Mouse (Mus musculus) lung, postnatal 0 days (tissue): ENCODE data around the gene Apopt1.

Experiments
- CTCF ChIP-seq: IDR thresholded peaks from 2 replicates; pipeline ENCODE4 v1.5.1; 2016; ENCODE audit warnings: antibody characterized with exemption, mild to moderate bottlenecking
- EP300 ChIP-seq: IDR thresholded peaks from 2 replicates; pipeline ENCODE4 v1.6.1; 2016; ENCODE audit warnings: antibody characterized with exemption, mild to moderate bottlenecking, control low read depth

- TF ChIP-seq CTCF = no peak
- TF ChIP-seq EP300 = no peak
Observed at GRCm38 (mm10) chr12:111681305-111681704, 31.8 kb upstream of the Apopt1 start.
